In the genomic region with DNA sequence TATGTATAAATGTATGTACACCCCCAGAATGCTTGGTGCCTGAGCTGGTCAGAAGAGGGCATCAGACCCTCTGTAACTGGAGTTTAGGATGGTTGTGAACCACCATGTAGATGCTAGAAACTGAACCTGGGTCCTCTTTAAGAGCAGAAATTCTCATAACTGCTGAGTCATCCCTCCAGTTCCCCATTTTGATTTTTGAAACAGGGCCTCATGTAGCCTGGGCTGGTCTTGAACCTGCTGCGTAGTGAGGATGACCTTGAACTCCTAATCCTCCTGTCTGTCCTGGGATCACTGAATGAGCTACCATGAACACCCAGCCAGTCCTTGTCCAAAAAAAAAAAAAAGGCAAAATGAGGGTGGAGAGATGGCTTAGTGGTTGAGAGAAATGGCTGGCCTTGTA, we compare ENCODE assay signal across 1 mouse cellular context.
A peak's percentile ranks its signal among the peaks of the same experiment; 100 is the strongest.
TF ChIP-seq lines count a peak whose summit lies in the region.

No protein-coding gene starts in this region.

TF ChIP-seq in ES-E14, 5 proteins besides CTCF, POLR2A, EP300 and RAD21:
- TF ChIP-seq MAFK (IDR thresholded peaks at IDR 0.05; ENCODE audit: insufficient read depth, low read depth, low read length) (0 out of 2 replicates have a peak, but pooled peaks have one; percentile 42), CHD2 (IDR thresholded peaks at IDR 0.05; ENCODE audit: low read depth, low read length) (no peak)
